Mouse (Mus musculus) kidney, adult 2 months (tissue): ENCODE measurements around the gene Mkln1.

Experiments used
- CTCF ChIP-seq: fragments of 200-500 bp; conservative IDR thresholded peaks from 2 replicates; pipeline ENCODE4 v1.5.1; 2011; ENCODE audit warnings: low read depth, mild to moderate bottlenecking, control low read depth, low read length, moderate library complexity, mixed read lengths; ENCODE audit not compliant: insufficient read depth, insufficient read length
- POLR2A ChIP-seq: fragments of 200-500 bp; IDR thresholded peaks from one replicate; pipeline ENCODE4 v1.6.1; 2011; ENCODE audit warnings: low read depth, low read length, control low read depth

DNA sequence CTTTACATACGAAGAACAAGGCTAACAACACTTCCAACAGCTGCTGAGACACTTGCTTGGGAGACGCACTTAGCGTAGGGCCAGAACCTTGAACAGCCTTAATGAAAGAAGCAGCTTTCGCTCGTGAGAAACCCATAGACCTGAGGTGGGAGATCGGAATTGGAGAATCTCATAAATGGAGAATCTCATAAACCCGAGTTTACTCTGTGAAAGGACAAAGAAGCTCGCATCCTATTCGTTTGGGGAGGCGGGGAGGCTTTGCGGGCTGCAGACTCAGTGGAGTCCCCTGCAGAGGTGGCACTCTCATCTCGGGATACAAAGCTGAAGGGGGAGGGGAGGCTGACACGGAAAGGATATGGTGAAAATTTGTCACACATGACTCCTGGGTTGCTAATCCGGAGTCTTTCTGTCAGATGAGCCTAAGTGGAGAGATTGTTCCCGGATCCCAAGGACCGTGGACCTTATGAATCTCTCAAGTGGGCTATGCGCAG, 166.4 kb downstream of the Mkln1 start:
- TF ChIP-seq CTCF (no peak), POLR2A (no peak)
